Mouse (Mus musculus): Measurements from ENCODE around the gene Ccdc13.

Gene Ccdc13

GRCm38 (mm10) chr9:121798887-121799520, 40.3 kb downstream of the Ccdc13 start:
- DNase-seq = no peak

- peak; percentile 56 for DNase-seq
These were observed 41.5 kb downstream of the Ccdc13 start for GRCm38 (mm10) chr9:121797722-121798121.

- peak; percentile 61 for DNase-seq
These were observed 44.2 kb downstream of the Ccdc13 start for GRCm38 (mm10) chr9:121794972-121795539.

GRCm38 (mm10) chr9:121791757-121792521, 47.3 kb downstream of the Ccdc13 start, which contains the start of gene Hhatl:
TSS of gene Hhatl (minus strand) at chr9:121792507.
- peak; percentile 31 for DNase-seq

GRCm38 (mm10) chr9:121791206-121791605, 48.1 kb downstream of the Ccdc13 start:
- peak; percentile 53 for DNase-seq

GRCm38 (mm10) chr9:121786359-121786758, 52.9 kb downstream of the Ccdc13 start:
- DNase-seq = no peak

- no peak for DNase-seq
These were observed 54.0 kb downstream of the Ccdc13 start for GRCm38 (mm10) chr9:121785261-121785660.

- no peak for DNase-seq
These were observed 54.5 kb downstream of the Ccdc13 start for GRCm38 (mm10) chr9:121784801-121785200.

- no peak for DNase-seq
These were observed 61.1 kb downstream of the Ccdc13 start for GRCm38 (mm10) chr9:121778066-121778624.

GRCm38 (mm10) chr9:121777484-121778065, 61.7 kb downstream of the Ccdc13 start, which contains the start of gene Klhl40:
TSS of gene Klhl40 (plus strand) at chr9:121777607.
- DNase-seq = no peak

- DNase-seq = no peak
These were observed 62.8 kb downstream of the Ccdc13 start for GRCm38 (mm10) chr9:121776511-121776910.

GRCm38 (mm10) chr9:121775951-121776350, 63.3 kb downstream of the Ccdc13 start:
- no peak for DNase-seq

- no peak for DNase-seq
These were observed 66.8 kb downstream of the Ccdc13 start for GRCm38 (mm10) chr9:121772412-121772811.

GRCm38 (mm10) chr9:121765166-121765855, 74.0 kb downstream of the Ccdc13 start:
- no peak for DNase-seq

GRCm38 (mm10) chr9:121763716-121764115, 75.5 kb downstream of the Ccdc13 start:
- no peak for DNase-seq

- DNase-seq = no peak
These were observed 76.5 kb downstream of the Ccdc13 start for GRCm38 (mm10) chr9:121762761-121763160.

GRCm38 (mm10) chr9:121762248-121762647, 77.0 kb downstream of the Ccdc13 start:
- DNase-seq = no peak

GRCm38 (mm10) chr9:121761787-121762186, 77.5 kb downstream of the Ccdc13 start:
- no peak for DNase-seq

GRCm38 (mm10) chr9:121761091-121761665, 78.1 kb downstream of the Ccdc13 start:
- no peak for DNase-seq

- peak; percentile 50 for DNase-seq
These were observed 78.8 kb downstream of the Ccdc13 start for GRCm38 (mm10) chr9:121760271-121761090.
